Mouse (Mus musculus): ENCODE data around the gene Treml2. TPM values are rescaled to one million over a fixed set of nuclear protein-coding genes. Genes with fewer than 3 reads are reported as not detected.
"Not testable (repeated sequence)": the region's sequence is repeated elsewhere in the genome, so short reads cannot be mapped to it uniquely, and the experiment has no call there.

The Treml2 gene
- total RNA-seq, 1 experiment from 2014 or later = 102 TPM

- ATAC-seq (replicated peaks in 1 of 2; ENCODE audit: insufficient read depth in 1 of 2, low FRiP score in 2 of 2, low TSS enrichment in 1 of 2, low read depth in 1 of 2, poor library complexity in 2 of 2, severe bottlenecking in 2 of 2) = no peak
Observed at GRCm38 (mm10) chr17:48332524-48332923, 33.2 kb downstream of the Treml2 start.

DNA sequence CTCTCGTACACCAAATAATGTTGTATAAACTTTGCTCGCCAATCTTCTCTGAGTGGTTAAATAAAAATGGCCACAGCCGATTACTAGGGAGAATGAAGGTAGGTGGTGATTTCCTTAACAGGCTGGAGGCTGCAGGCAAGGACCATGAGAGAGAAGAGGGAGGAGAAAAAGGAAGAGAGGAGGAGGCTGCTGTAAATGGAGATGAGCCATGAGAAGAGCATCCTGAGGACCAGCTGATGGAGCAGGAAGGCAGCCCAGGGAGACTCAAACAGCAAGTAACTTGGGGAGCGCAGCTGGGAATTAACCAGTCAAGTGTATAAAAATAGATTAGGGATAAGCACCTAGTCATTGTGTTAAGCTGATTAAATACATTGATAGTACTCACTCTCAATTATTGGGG, 34.9 kb downstream of the Treml2 start:
- ATAC-seq (replicated peaks in 1 of 2; ENCODE audit: insufficient read depth in 1 of 2, low FRiP score in 2 of 2, low TSS enrichment in 1 of 2, low read depth in 1 of 2, poor library complexity in 2 of 2, severe bottlenecking in 2 of 2) = no peak

DNA sequence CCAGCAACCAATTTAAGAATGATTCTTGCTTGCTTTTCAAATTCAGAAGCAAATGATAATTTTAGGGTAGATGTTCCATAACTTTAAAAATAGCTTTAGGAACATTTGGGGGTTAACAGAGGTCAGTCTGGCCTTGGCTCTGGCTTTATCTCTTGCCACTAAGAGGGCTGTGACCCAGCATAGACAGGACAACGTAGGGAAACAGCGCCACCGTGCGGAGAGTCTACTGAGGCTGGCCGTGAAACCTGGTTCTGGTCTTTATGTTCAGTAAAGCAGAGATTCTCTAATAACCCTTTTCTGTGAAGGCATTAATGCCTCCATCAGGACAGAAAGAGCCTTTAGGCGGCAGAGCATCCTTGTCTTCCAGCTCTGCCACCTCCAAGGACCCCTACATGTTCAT, 37.6 kb downstream of the Treml2 start:
- peak; percentile 77 to 92 for ATAC-seq (replicated peaks in 1 of 2; ENCODE audit: insufficient read depth in 1 of 2, low FRiP score in 2 of 2, low TSS enrichment in 1 of 2, low read depth in 1 of 2, poor library complexity in 2 of 2, severe bottlenecking in 2 of 2)

DNA sequence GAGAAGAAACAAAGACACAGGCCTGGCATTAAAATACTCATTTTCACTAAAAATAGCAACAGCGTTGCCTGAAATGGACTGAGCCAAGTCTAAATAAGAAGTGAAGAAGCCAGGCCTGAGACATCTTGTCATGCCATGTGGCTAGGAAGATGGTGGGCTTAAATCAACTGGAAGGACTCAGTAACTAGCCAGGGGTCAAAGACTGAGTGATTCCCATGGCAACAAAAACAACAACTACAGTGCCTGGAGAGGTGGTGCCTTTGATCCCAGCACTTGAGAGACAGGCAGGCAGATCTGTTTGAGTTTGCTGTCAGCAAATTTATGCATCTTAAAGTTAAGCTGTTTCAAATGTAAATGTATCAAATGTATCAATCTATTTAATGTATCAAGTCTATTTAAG, 41.0 kb downstream of the Treml2 start:
- no peak for ATAC-seq (replicated peaks in 1 of 2; ENCODE audit: insufficient read depth in 1 of 2, low FRiP score in 2 of 2, low TSS enrichment in 1 of 2, low read depth in 1 of 2, poor library complexity in 2 of 2, severe bottlenecking in 2 of 2)

DNA sequence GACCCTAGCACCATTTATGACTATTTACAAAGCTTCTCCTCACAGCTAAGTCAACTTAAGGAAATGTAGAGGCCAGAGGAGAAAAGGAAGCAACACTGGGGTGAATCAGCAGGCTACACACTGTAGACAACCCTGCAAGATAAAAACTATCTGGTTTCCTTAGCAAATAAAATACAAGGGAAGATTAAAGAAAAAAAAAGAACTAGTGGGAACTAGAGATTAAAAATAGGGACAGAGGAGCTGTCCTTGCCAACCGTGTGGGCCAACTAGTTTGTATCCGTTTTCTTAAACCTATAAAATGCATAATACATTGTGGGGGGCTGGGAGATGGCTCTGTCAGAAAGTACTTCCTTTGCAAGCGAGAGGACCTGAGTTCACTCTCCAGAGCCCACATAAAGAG, 42.6 kb downstream of the Treml2 start:
- no peak for ATAC-seq (replicated peaks in 1 of 2; ENCODE audit: insufficient read depth in 1 of 2, low FRiP score in 2 of 2, low TSS enrichment in 1 of 2, low read depth in 1 of 2, poor library complexity in 2 of 2, severe bottlenecking in 2 of 2)

DNA sequence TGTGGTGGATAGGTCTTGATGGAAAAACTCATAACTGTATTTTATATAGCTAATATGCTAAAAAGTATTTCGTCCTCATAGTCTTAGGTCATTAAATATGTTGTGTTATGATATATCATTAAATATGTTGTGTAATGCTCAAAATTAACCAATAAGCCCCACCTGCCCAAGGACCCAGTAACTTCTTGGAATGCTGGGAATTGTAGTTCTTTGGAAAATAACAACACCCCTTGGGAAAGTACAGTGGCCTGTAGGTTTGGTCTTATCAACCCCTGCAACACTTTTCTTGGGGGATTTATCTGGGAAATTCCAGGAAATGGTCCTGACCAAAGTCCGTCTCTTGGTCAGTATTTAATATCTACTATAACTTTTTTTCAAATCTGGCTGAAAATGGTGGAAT, 43.8 kb downstream of the Treml2 start:
- ATAC-seq (replicated peaks in 1 of 2; ENCODE audit: insufficient read depth in 1 of 2, low FRiP score in 2 of 2, low TSS enrichment in 1 of 2, low read depth in 1 of 2, poor library complexity in 2 of 2, severe bottlenecking in 2 of 2) = no peak

- no peak for ATAC-seq (replicated peaks in 1 of 2; ENCODE audit: insufficient read depth in 1 of 2, low FRiP score in 2 of 2, low TSS enrichment in 1 of 2, low read depth in 1 of 2, poor library complexity in 2 of 2, severe bottlenecking in 2 of 2)
Observed at GRCm38 (mm10) chr17:48345824-48346223, 46.5 kb downstream of the Treml2 start.

DNA sequence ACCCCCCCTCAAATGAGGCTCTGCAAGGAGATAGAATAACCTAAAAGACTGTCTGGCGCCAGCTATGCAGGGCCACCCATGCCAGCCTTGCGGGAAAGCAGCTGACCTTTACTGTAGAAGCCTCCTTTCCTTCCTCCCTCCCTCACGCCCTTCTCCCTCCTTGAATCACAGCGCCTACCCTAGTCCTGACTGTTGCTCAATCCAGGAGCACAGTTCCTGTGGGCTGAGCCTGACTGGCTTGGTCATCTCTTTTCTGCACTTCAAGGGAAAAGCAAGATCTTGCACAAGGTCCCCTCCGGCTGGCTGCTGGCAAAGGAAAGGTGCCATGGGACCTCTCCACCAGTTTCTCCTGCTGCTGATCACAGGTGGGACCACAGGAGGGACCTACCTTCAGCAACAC, 46.9 kb downstream of the Treml2 start, which contains the start of gene Trem2:
Gene Trem2 (plus strand): TSS at position 171 of the 400 bp plus-strand sequence.
- ATAC-seq (replicated peaks in 1 of 2; ENCODE audit: insufficient read depth in 1 of 2, low FRiP score in 2 of 2, low TSS enrichment in 1 of 2, low read depth in 1 of 2, poor library complexity in 2 of 2, severe bottlenecking in 2 of 2) = peak in 1 of 2 experiments; percentile 23; a peak in 1 of 4 replicates

DNA sequence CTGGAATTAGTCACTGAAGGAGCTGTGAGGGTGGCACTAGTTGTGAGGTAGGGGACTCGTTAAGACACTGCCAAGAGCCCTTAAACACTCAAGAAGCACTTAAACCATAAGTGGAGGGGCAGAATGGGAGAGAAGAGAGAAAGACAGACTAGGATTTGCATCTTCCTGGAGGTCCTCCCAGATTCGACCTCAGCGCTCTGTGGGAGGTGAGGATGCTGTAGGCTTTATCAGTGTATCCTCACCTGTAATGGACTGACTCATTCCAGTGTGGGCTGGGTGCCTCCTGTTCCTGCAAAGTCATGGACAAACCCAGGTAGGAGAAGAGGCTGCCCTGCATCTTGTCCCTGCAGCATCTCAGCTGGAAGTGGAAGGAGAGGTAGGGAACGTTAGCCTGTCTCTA, 47.5 kb downstream of the Treml2 start:
- ATAC-seq (replicated peaks in 1 of 2; ENCODE audit: insufficient read depth in 1 of 2, low FRiP score in 2 of 2, low TSS enrichment in 1 of 2, low read depth in 1 of 2, poor library complexity in 2 of 2, severe bottlenecking in 2 of 2) = peak in 1 of 2 experiments; percentile 5; a peak in 1 of 4 replicates

DNA sequence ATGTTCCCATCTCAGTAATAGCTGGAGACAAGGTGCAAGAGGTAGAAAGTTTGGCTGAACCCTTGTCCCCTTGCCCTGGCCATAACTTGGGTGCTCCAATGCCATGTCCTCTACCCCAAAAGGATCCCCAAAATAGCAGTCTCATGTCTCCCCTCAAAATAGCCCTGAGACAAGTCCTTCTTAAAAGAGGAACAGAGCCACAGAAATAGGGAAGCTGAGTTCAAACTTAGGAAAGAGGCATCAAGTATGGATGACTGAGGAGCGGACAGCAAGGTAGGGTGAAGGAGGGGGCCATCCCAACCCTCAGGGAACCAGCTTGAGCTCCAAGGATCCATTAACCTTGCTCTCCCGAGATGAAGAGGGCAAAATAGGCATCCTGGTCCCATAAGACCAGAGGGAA, 48.0 kb downstream of the Treml2 start:
- ATAC-seq (replicated peaks in 1 of 2; ENCODE audit: insufficient read depth in 1 of 2, low FRiP score in 2 of 2, low TSS enrichment in 1 of 2, low read depth in 1 of 2, poor library complexity in 2 of 2, severe bottlenecking in 2 of 2) = peak; percentile 44 to 72; a peak in 1 of 4 replicates

- ATAC-seq (replicated peaks in 1 of 2; ENCODE audit: insufficient read depth in 1 of 2, low FRiP score in 2 of 2, low TSS enrichment in 1 of 2, low read depth in 1 of 2, poor library complexity in 2 of 2, severe bottlenecking in 2 of 2) = no peak
Observed at GRCm38 (mm10) chr17:48350681-48351193, 51.4 kb downstream of the Treml2 start.

GRCm38 (mm10) chr17:48352976-48353375, 53.7 kb downstream of the Treml2 start:
- not testable (repeated sequence) for ATAC-seq (replicated peaks in 1 of 2; ENCODE audit: insufficient read depth in 1 of 2, low FRiP score in 2 of 2, low TSS enrichment in 1 of 2, low read depth in 1 of 2, poor library complexity in 2 of 2, severe bottlenecking in 2 of 2)

- ATAC-seq (replicated peaks in 1 of 2; ENCODE audit: insufficient read depth in 1 of 2, low FRiP score in 2 of 2, low TSS enrichment in 1 of 2, low read depth in 1 of 2, poor library complexity in 2 of 2, severe bottlenecking in 2 of 2) = no peak
Observed at GRCm38 (mm10) chr17:48355822-48356221, 56.5 kb downstream of the Treml2 start.

DNA sequence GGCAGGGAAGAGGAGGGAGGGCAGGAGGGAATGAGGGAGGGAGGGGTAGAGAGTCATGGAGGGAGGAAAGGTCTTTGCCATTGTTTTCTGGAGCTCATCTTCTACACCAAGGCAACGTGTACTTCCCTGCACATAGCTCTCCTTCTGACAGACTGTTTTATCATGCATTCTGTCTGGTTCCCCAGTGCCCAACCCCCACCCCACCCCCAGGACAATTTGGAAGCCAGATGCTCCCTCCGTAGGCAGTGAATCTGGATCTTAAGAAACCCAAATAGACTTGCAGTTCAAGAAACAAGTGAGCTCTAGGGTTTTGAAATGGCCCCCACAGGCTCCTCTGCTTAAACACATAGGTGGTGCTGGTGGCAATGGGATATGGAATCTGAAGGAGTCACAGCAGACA, 58.6 kb downstream of the Treml2 start:
- no peak for ATAC-seq (replicated peaks in 1 of 2; ENCODE audit: insufficient read depth in 1 of 2, low FRiP score in 2 of 2, low TSS enrichment in 1 of 2, low read depth in 1 of 2, poor library complexity in 2 of 2, severe bottlenecking in 2 of 2)

- ATAC-seq (replicated peaks in 1 of 2; ENCODE audit: insufficient read depth in 1 of 2, low FRiP score in 2 of 2, low TSS enrichment in 1 of 2, low read depth in 1 of 2, poor library complexity in 2 of 2, severe bottlenecking in 2 of 2) = no peak
Observed at GRCm38 (mm10) chr17:48359616-48360015, 60.3 kb downstream of the Treml2 start, which contains the start of gene Treml1. Gene Treml1 (plus strand): TSS chr17:48359916.

- ATAC-seq (replicated peaks in 1 of 2; ENCODE audit: insufficient read depth in 1 of 2, low FRiP score in 2 of 2, low TSS enrichment in 1 of 2, low read depth in 1 of 2, poor library complexity in 2 of 2, severe bottlenecking in 2 of 2) = no peak
Observed at GRCm38 (mm10) chr17:48360462-48360861, 61.2 kb downstream of the Treml2 start.

All from hematopoietic stem cell, adult 5-6 weeks (primary cell).